Mouse (Mus musculus) intestine, postnatal 0 days (tissue): Measurements from ENCODE around the gene Ambra1. TPM values are rescaled to one million over a fixed set of nuclear protein-coding genes. Genes with fewer than 3 reads are reported as not detected.

Experiments
- ATAC-seq: fragments of 200-750 bp; cut with Nextera tagmentation; 2 replicates; pipeline ENCODE4 v1.8.0; 2017; ENCODE audit warnings: mild to moderate bottlenecking, moderate TSS enrichment, moderate library complexity
- H3K27ac ChIP-seq: fragments of 300-500 bp; sonication (generic); 2 replicates; pipeline ENCODE4 v1.5.1; 2014; ENCODE audit warnings: mild to moderate bottlenecking, low read depth, low read length, moderate library complexity
- H3K27me3 ChIP-seq: fragments of 300-500 bp; sonication (generic); replicated peaks from 2 replicates; pipeline ENCODE4 v1.6.1; 2014; ENCODE audit warnings: low read length, mixed read lengths; ENCODE audit not compliant: control insufficient read depth, insufficient read depth
- H3K36me3 ChIP-seq: fragments of 300-500 bp; sonication (generic); 2 replicates; pipeline ENCODE4 v1.6.1; 2014; ENCODE audit warnings: mild to moderate bottlenecking, moderate library complexity; ENCODE audit not compliant: control insufficient read depth, insufficient read depth
- H3K4me1 ChIP-seq: fragments of 300-500 bp; sonication (generic); replicated peaks from 2 replicates; pipeline ENCODE4 v1.6.1; 2014; ENCODE audit warnings: antibody characterized with exemption, low read length, mixed read lengths; ENCODE audit not compliant: control insufficient read depth, insufficient read depth
- H3K4me2 ChIP-seq: fragments of 300-500 bp; sonication (generic); replicated peaks from 2 replicates; pipeline ENCODE4 v1.6.1; 2014; ENCODE audit warnings: low read depth, mild to moderate bottlenecking, moderate library complexity
- H3K4me3 ChIP-seq: fragments of 300-500 bp; sonication (generic); 2 replicates; pipeline ENCODE4 v1.5.1; 2014; ENCODE audit warnings: low read depth, low read length
- H3K9ac ChIP-seq: fragments of 300-500 bp; sonication (generic); 2 replicates; pipeline ENCODE4 v1.6.1; 2014; ENCODE audit warnings: mild to moderate bottlenecking, low read depth, low read length
- H3K9me3 ChIP-seq: fragments of 300-500 bp; sonication (generic); 2 replicates; pipeline ENCODE4 v1.6.1; 2016; ENCODE audit warnings: mixed run types; ENCODE audit not compliant: control insufficient read depth
- CTCF ChIP-seq: sonication (generic); IDR thresholded peaks from 2 replicates; pipeline ENCODE4 v1.5.1; 2016; ENCODE audit warnings: low read depth, mild to moderate bottlenecking, control low read depth, antibody characterized with exemption, moderate library complexity
- WGBS: fragments of 180-500 bp; shearing (Covaris S2); extraction: QIAGEN DNeasy Blood & Tissue Kit; methylation state at CpG from one replicate; pipeline ENCODE4 v1.1.7; 2014; 5-methylcytosine and 5-hydroxymethylcytosine counted together
- polyA plus RNA-seq: library from polyadenylated mRNA; unstranded; fragments of >200 nt; fragmentation: Nextera tagmentation; extraction: Ambion mirVana; gene quantifications from 2 replicates; pipeline ENCODE4 v1.2.1, GENCODE M21; 2015

The Ambra1 gene
- polyA plus RNA-seq, 1 experiment from 2014 or later = 5.5 TPM

GRCm38 (mm10) chr2:91916346-91916977 is 186.5 kb downstream of the Ambra1 start:
- no peak for TF ChIP-seq CTCF
- Histone ChIP-seq H3K9me3 (no peaks in the 10 kb centered on the region), H3K27ac (no peak overlapping the region), H3K27me3 (peaks cover 10% of the 10 kb centered on the region; the same call in 1 of the 2 replicates), H3K9ac (no peak overlapping the region), H3K4me2 (no peak overlapping the region), H3K4me3 (no peak overlapping the region), H3K36me3 (peaks cover 74% of the 10 kb centered on the region), H3K4me1 (no peaks in the 10 kb centered on the region)
- no peak for ATAC-seq
- 85% methylated on average over 7 of the region's 7 CpGs for WGBS

- no peaks in the 10 kb centered on the region for H3K9me3 ChIP-seq
- peaks cover 68% of the 10 kb centered on the region for H3K36me3 ChIP-seq
- H3K27ac ChIP-seq = peak overlapping the region; percentile 21; the same call in 1 of the 2 replicates
- no peak overlapping the region for H3K4me2 ChIP-seq
- H3K27me3 ChIP-seq = peaks cover 16% of the 10 kb centered on the region
- 92% methylated on average over 7 of the region's 7 CpGs for WGBS
- H3K4me3 ChIP-seq = no peak overlapping the region
- no peak overlapping the region for H3K9ac ChIP-seq
- TF ChIP-seq CTCF = no peak
- no peak for ATAC-seq
- H3K4me1 ChIP-seq = no peaks in the 10 kb centered on the region
Measured at GRCm38 (mm10) chr2:91917096-91917495, 187.2 kb downstream of the Ambra1 start.

GRCm38 (mm10) chr2:91920130-91920529 is 190.2 kb downstream of the Ambra1 start:
- Histone ChIP-seq H3K36me3 (peaks cover 39% of the 10 kb centered on the region), H3K9ac (no peak overlapping the region), H3K4me1 (peaks cover 9% of the 10 kb centered on the region; the same call in 1 of the 2 replicates), H3K4me3 (no peak overlapping the region), H3K4me2 (no peak overlapping the region), H3K9me3 (no peaks in the 10 kb centered on the region), H3K27me3 (peaks cover 39% of the 10 kb centered on the region), H3K27ac (no peak overlapping the region)
- no peak for ATAC-seq
- 59% methylated on average over 4 of the region's 4 CpGs for WGBS
- TF ChIP-seq CTCF = no peak

GRCm38 (mm10) chr2:91921181-91921789 is 191.4 kb downstream of the Ambra1 start:
- Histone ChIP-seq H3K27me3 (peaks cover 39% of the 10 kb centered on the region), H3K27ac (no peak overlapping the region), H3K4me1 (peaks cover 9% of the 10 kb centered on the region; the same call in 1 of the 2 replicates), H3K4me3 (peak overlapping the region; percentile 52), H3K4me2 (peak overlapping the region; percentile 90), H3K36me3 (peaks cover 29% of the 10 kb centered on the region), H3K9me3 (no peaks in the 10 kb centered on the region), H3K9ac (no peak overlapping the region)
- peak; percentile 48 for ATAC-seq
- TF ChIP-seq CTCF = no peak
- 2% methylated on average over 31 of the region's 31 CpGs for WGBS

GRCm38 (mm10) chr2:91921790-91922570 is 192.0 kb downstream of the Ambra1 start:
- WGBS = under 1% methylated on average over 64 of the region's 64 CpGs

More at GRCm38 (mm10) chr2:91921790-91922570, 192.0 kb downstream of the Ambra1 start:
- H3K4me3 ChIP-seq = peak overlapping the region; percentile 52
- H3K4me2 ChIP-seq = peak overlapping the region; percentile 90
- TF ChIP-seq CTCF = peak; percentile 65
- peaks cover 9% of the 10 kb centered on the region; the same call in 1 of the 2 replicates for H3K4me1 ChIP-seq
- no peak overlapping the region for H3K27ac ChIP-seq
- no peak overlapping the region for H3K9ac ChIP-seq
- H3K27me3 ChIP-seq = peaks cover 39% of the 10 kb centered on the region
- no peaks in the 10 kb centered on the region for H3K9me3 ChIP-seq
- peak; percentile 18 for ATAC-seq
- H3K36me3 ChIP-seq = peaks cover 22% of the 10 kb centered on the region
